Mouse (Mus musculus) neural tube, embryonic 13.5 days (tissue): ENCODE data around the gene Ehd2. TPM values are rescaled to one million over a fixed set of nuclear protein-coding genes. Genes with fewer than 3 reads are reported as not detected.

Source experiments
- polyA plus RNA-seq: library from polyadenylated mRNA; unstranded; fragments of >200 nt; fragmentation: Nextera tagmentation; extraction: Ambion mirVana; gene quantifications from 2 replicates; pipeline ENCODE4 v1.2.1, GENCODE M21; 2015

Gene Ehd2
- polyA plus RNA-seq, 1 experiment from 2014 or later: 9.3 TPM

Other genes with a start within 250 kb of the Ehd2 start
- not detected in 2 replicates for gene Obox5, start 217.4 kb downstream of the Ehd2 start, polyA plus RNA-seq
- gene Obox6, start 127.9 kb downstream of the Ehd2 start, polyA plus RNA-seq: not detected in 2 replicates
- gene Crx, start 87.6 kb downstream of the Ehd2 start, polyA plus RNA-seq: not detected in 2 replicates
- gene Crxos, start 85.0 kb downstream of the Ehd2 start, polyA plus RNA-seq: not detected in 2 replicates
- gene Selenow, start 45.2 kb downstream of the Ehd2 start, polyA plus RNA-seq: 1,338 and 1,452 TPM in 2 replicates
- gene Nop53, start 21.5 kb downstream of the Ehd2 start, polyA plus RNA-seq: 128 and 148 TPM in 2 replicates
- 8.4 and 9.2 TPM in 2 replicates for gene Bicra, start 80.4 kb upstream of the Ehd2 start, polyA plus RNA-seq
- 0.04 and 0.10 TPM in 2 replicates for gene Zfp541, start 94.2 kb upstream of the Ehd2 start, polyA plus RNA-seq
- 235 and 247 TPM in 2 replicates for gene Napa, start 130.9 kb upstream of the Ehd2 start, polyA plus RNA-seq
- gene Kptn, start 152.3 kb upstream of the Ehd2 start, polyA plus RNA-seq: 37.9 and 41.4 TPM in 2 replicates
- 1.1 and 1.4 TPM in 2 replicates for gene Slc8a2, start 162.3 kb upstream of the Ehd2 start, polyA plus RNA-seq
- 139 and 161 TPM in 2 replicates for gene Meis3, start 207.5 kb upstream of the Ehd2 start, polyA plus RNA-seq